Mouse (Mus musculus) kidney, adult 18-20 months (tissue): ENCODE data around the gene Cstf1.

Experiments
- DNase-seq: peaks from one replicate; pipeline ENCODE4 v3.0.0; 2021

The Cstf1 gene

GRCm38 (mm10) chr2:172378332-172378731 lies 7.9 kb downstream of the Cstf1 start:
- DNase-seq, result peak; percentile 22

GRCm38 (mm10) chr2:172380513-172380912 lies 10.0 kb downstream of the Cstf1 start:
- no peak for DNase-seq

GRCm38 (mm10) chr2:172381341-172381740 lies 10.9 kb downstream of the Cstf1 start:
- no peak for DNase-seq

- DNase-seq, result no peak
Observed at GRCm38 (mm10) chr2:172381898-172382297, 11.4 kb downstream of the Cstf1 start.

GRCm38 (mm10) chr2:172384715-172385114 lies 14.2 kb downstream of the Cstf1 start:
- DNase-seq, result no peak

- no peak for DNase-seq
Observed at GRCm38 (mm10) chr2:172390341-172390740, 19.9 kb downstream of the Cstf1 start.

- DNase-seq, result no peak
Observed at GRCm38 (mm10) chr2:172392041-172392521, 21.6 kb downstream of the Cstf1 start.

- DNase-seq, result no peak
Observed at GRCm38 (mm10) chr2:172393391-172394051, 23.0 kb downstream of the Cstf1 start, which contains the start of gene Cass4. TSS of gene Cass4 (plus strand) at chr2:172393794.

GRCm38 (mm10) chr2:172394052-172394392 lies 23.5 kb downstream of the Cstf1 start:
- DNase-seq, result no peak

GRCm38 (mm10) chr2:172394671-172395070 lies 24.2 kb downstream of the Cstf1 start:
- DNase-seq, result no peak

- DNase-seq, result no peak
Observed at GRCm38 (mm10) chr2:172395961-172396360, 25.5 kb downstream of the Cstf1 start.

GRCm38 (mm10) chr2:172399901-172400300 lies 29.4 kb downstream of the Cstf1 start:
- DNase-seq, result no peak

- DNase-seq, result no peak
Observed at GRCm38 (mm10) chr2:172401116-172401825, 30.8 kb downstream of the Cstf1 start.

- DNase-seq, result no peak
Observed at GRCm38 (mm10) chr2:172404239-172404638, 33.8 kb downstream of the Cstf1 start.

- no peak for DNase-seq
Observed at GRCm38 (mm10) chr2:172405011-172405410, 34.5 kb downstream of the Cstf1 start.

GRCm38 (mm10) chr2:172406173-172406572 lies 35.7 kb downstream of the Cstf1 start:
- no peak for DNase-seq

- DNase-seq, result no peak
Observed at GRCm38 (mm10) chr2:172407499-172407898, 37.0 kb downstream of the Cstf1 start.

GRCm38 (mm10) chr2:172410686-172411085 lies 40.2 kb downstream of the Cstf1 start:
- DNase-seq, result no peak

GRCm38 (mm10) chr2:172411091-172411490 lies 40.6 kb downstream of the Cstf1 start:
- DNase-seq, result no peak

- peak; percentile 6 for DNase-seq
Observed at GRCm38 (mm10) chr2:172412454-172412853, 42.0 kb downstream of the Cstf1 start.

GRCm38 (mm10) chr2:172413273-172413672 lies 42.8 kb downstream of the Cstf1 start:
- no peak for DNase-seq

- no peak for DNase-seq
Observed at GRCm38 (mm10) chr2:172413894-172414293, 43.4 kb downstream of the Cstf1 start.

- DNase-seq, result no peak
Observed at GRCm38 (mm10) chr2:172416218-172416617, 45.7 kb downstream of the Cstf1 start.

GRCm38 (mm10) chr2:172416876-172417275 lies 46.4 kb downstream of the Cstf1 start:
- DNase-seq, result no peak
